Mouse (Mus musculus): Measurements from ENCODE around the gene Tmem25.

DNA sequence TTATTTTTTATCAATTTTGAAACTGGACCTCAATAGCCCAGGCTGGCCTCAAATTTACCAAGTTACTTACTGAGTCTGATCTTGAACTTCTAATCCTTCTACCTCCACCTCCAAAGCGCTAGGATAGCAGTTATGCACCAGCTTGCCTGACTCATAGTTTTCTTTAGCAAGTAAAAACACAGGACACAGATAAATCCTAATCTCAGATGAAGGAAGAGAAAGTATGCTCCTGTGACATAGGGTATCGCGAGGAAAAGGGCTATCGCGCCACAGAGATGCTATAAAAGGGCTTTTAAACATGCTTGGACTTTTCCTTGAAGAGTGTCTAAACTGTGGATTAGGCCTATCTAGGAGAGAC, 26.7 kb downstream of the Tmem25 start:
- TF ChIP-seq CTCF (IDR thresholded peaks at IDR 0.05; ENCODE audit: extremely low read depth, insufficient read length, insufficient replicate concordance, low read depth, low read length) = no peak
- TF ChIP-seq POLR2A (IDR thresholded peaks at IDR 0.05; ENCODE audit: low read depth, low read length) = no peak
